Mouse (Mus musculus): ENCODE measurements at regions not wholly inside any gene's neighbourhood (a gene's known extent, or its start where the extent isn't known, plus 50 kb on each side); places are given as distances from the start of the nearest gene placed in this dataset.
A peak's percentile ranks its signal among the peaks of the same experiment; 100 is the strongest.

GRCm38 (mm10) chr8:62425988-62426387, 303.0 kb upstream of the Anxa10 start:
- H3K27ac ChIP-seq: no peak overlapping the region
- no peak overlapping the region for H3K9ac ChIP-seq
- H3K9me3 ChIP-seq: no peaks in the 10 kb centered on the region
- ATAC-seq (replicated peaks): peak; percentile 72; the same call in 1 of the 2 replicates
- H3K27me3 ChIP-seq (replicated peaks): no peaks in the 10 kb centered on the region
- no peaks in the 10 kb centered on the region for H3K4me1 ChIP-seq
- no peak overlapping the region for H3K4me3 ChIP-seq
- no peaks in the 10 kb centered on the region for H3K36me3 ChIP-seq (replicated peaks)
- no peak overlapping the region for H3K4me2 ChIP-seq

- H3K27ac ChIP-seq: no peak overlapping the region
- H3K4me3 ChIP-seq: no peak overlapping the region
- H3K9ac ChIP-seq: no peak overlapping the region
- no peaks in the 10 kb centered on the region for H3K9me3 ChIP-seq
- H3K27me3 ChIP-seq (replicated peaks): no peaks in the 10 kb centered on the region
- no peak overlapping the region for H3K4me2 ChIP-seq
- 28% methylated on average over 6 of the region's 6 CpGs for WGBS
- H3K4me1 ChIP-seq: no peaks in the 10 kb centered on the region
- no peaks in the 10 kb centered on the region for H3K36me3 ChIP-seq (replicated peaks)
- ATAC-seq (replicated peaks): no peak
Observed at GRCm38 (mm10) chr8:62417549-62417948, 294.6 kb upstream of the Anxa10 start.

All from midbrain, embryonic 15.5 days (tissue).